Mouse (Mus musculus): ENCODE data around the gene Ccr6. TPM values are rescaled to one million over a fixed set of nuclear protein-coding genes. Genes with fewer than 3 reads are reported as not detected.

The Ccr6 gene
- polyA plus RNA-seq, 1 experiment from 2014 or later: not detected

DNA sequence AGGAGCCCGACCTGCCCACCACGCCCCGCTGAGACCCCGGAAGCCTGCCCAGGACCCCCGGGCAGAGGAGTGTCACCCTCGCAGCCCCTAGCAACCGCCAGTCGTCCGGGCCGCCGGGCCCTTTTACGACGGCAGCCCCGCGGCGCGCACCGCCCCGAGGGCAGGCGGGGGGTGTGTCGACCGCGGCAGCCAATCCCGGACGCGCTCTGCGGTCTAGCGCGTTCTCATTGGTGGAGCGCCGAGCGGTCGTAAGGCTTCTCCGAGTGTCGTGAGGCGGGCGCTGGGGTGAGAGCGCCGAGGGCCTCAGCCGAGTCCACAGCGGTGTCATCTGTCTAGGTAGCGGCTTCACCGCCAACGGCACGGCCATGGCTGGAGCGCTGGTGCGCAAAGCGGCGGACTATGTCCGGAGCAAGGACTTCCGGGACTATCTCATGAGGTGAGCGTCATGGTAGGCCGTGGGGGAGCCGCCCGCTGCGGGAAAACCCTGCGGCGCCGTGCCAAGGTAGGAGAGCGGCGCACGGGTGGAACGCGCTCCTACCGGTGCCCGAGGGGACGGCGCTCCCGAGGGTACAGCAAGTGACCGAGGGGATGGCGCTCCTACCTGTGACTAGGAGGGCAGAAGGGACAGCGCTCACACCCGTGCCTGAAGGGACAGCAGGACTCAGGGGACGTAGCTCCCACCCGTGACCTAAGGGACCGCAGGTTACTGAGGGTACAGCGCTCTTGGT, 47.8 kb downstream of the Ccr6 start:
- 0 out of 2 replicates have a peak, but pooled peaks cover 3% of the 10 kb centered on the region for H3K4me1 ChIP-seq (ENCODE audit: insufficient read depth)
- peak; percentile 55 for TF ChIP-seq CTCF (IDR thresholded peaks at IDR 0.05; ENCODE audit: low read depth)
- H3K4me2 ChIP-seq: peak overlapping the region; percentile 100
- WGBS: under 1% methylated on average over 75 of the region's 77 CpGs
- ATAC-seq (ENCODE audit: insufficient read depth) (peak; percentile 99), DNase-seq (peak; percentile 98)
- no peaks in the 10 kb centered on the region for H3K9me3 ChIP-seq (ENCODE audit: low read depth, low read length)
- H3K4me3 ChIP-seq (ENCODE audit: low read depth, low read length): peak overlapping the region; percentile 90
- no peaks in the 10 kb centered on the region for H3K36me3 ChIP-seq (ENCODE audit: insufficient read depth)
- H3K9ac ChIP-seq: peak overlapping the region; percentile 79
- peak overlapping the region; percentile 95 for H3K27ac ChIP-seq (ENCODE audit: low read depth)
- no peaks in the 10 kb centered on the region for H3K27me3 ChIP-seq (ENCODE audit: insufficient read depth, low read length)

DNA sequence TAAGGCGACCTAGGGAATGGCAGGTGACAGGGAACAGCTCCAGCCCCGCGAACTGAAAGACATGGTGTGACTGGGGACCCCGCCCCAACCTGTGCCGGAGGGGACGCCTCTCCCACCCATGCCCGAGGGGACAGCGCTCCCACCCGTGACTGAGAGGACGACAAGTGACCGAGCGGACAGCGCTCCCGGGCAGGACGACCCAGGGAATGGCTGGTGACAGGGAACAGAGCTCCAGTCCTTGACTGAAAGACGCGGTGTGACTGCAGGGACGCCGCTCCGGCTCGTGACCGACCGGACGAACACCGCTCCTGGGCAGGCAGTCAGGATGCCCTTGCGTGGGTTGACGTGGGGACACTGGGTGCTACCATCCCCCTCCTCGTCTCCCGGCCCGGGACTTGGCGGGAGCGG, 48.4 kb downstream of the Ccr6 start:
- under 1% methylated on average over 32 of the region's 32 CpGs for WGBS
- Histone ChIP-seq H3K4me1 (ENCODE audit: insufficient read depth) (0 out of 2 replicates have a peak, but pooled peaks cover 3% of the 10 kb centered on the region), H3K4me3 (ENCODE audit: low read depth, low read length) (peak overlapping the region; percentile 90), H3K27me3 (ENCODE audit: insufficient read depth, low read length) (no peaks in the 10 kb centered on the region), H3K4me2 (peak overlapping the region; percentile 100), H3K9ac (peak overlapping the region; percentile 79), H3K9me3 (ENCODE audit: low read depth, low read length) (no peaks in the 10 kb centered on the region), H3K36me3 (ENCODE audit: insufficient read depth) (no peaks in the 10 kb centered on the region), H3K27ac (ENCODE audit: low read depth) (no peak overlapping the region)
- ATAC-seq (ENCODE audit: insufficient read depth) (no peak; the same call in 1 of the 2 replicates), DNase-seq (peak; percentile 33)
- no peak for TF ChIP-seq CTCF (IDR thresholded peaks at IDR 0.05; ENCODE audit: low read depth)

DNA sequence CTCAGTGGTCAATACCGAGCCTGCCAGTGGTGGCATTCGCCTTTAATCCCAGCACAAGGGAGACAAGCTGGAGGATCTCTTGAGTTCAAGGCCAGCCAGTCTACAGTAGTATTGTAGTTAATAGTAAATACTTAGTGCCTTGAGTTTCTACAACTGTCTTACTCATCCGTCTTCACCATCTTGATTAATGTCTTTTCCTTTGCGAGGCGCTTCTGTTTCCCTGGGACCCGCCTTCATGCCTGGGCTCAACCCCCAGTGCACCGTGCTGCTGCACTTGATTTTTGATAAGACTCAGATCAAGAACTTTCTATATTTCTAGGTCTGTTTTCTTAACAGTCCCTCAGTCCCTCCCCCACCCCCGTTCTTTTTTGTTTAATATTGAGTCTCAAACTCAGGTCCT, 49.2 kb downstream of the Ccr6 start:
- H3K4me1 ChIP-seq (ENCODE audit: insufficient read depth): 0 out of 2 replicates have a peak, but pooled peaks cover 3% of the 10 kb centered on the region
- DNase-seq (no peak), ATAC-seq (ENCODE audit: insufficient read depth) (no peak)
- no peak for TF ChIP-seq CTCF (IDR thresholded peaks at IDR 0.05; ENCODE audit: low read depth)
- 29% methylated on average over 8 of the region's 8 CpGs for WGBS
- H3K9ac ChIP-seq: no peak overlapping the region; the same call in 1 of the 2 replicates
- H3K9me3 ChIP-seq (ENCODE audit: low read depth, low read length): no peaks in the 10 kb centered on the region
- peak overlapping the region; percentile 100 for H3K4me2 ChIP-seq
- no peaks in the 10 kb centered on the region for H3K36me3 ChIP-seq (ENCODE audit: insufficient read depth)
- peak overlapping the region; percentile 90 for H3K4me3 ChIP-seq (ENCODE audit: low read depth, low read length)
- H3K27me3 ChIP-seq (ENCODE audit: insufficient read depth, low read length): no peaks in the 10 kb centered on the region
- H3K27ac ChIP-seq (ENCODE audit: low read depth): no peak overlapping the region

DNA sequence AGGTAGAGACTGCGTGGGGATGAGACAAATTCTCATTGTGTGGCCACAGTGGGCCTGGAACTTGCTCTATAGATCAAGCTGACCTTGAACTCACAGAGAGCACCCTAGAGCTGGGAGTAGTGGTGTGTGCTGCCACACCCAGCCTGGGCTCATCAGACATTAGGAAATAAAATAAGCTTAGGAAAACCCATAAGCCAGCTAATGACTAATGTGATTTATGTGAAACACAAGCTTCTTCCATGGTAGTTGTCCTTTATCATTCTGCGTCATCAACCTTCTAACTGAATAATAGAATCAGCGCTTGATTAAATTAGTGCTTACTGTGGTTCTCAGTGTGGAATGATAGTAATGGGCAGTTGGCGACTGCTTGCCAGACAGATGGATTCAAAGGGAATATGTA, 51.1 kb downstream of the Ccr6 start:
- Histone ChIP-seq H3K36me3 (ENCODE audit: insufficient read depth) (no peaks in the 10 kb centered on the region), H3K27me3 (ENCODE audit: insufficient read depth, low read length) (no peaks in the 10 kb centered on the region), H3K4me1 (ENCODE audit: insufficient read depth) (0 out of 2 replicates have a peak, but pooled peaks cover 3% of the 10 kb centered on the region), H3K9me3 (ENCODE audit: low read depth, low read length) (no peaks in the 10 kb centered on the region), H3K9ac (no peak overlapping the region), H3K4me2 (no peak overlapping the region), H3K27ac (ENCODE audit: low read depth) (no peak overlapping the region), H3K4me3 (ENCODE audit: low read depth, low read length) (no peak overlapping the region)
- DNase-seq (no peak), ATAC-seq (ENCODE audit: insufficient read depth) (no peak)
- WGBS: 91% methylated on average over 4 of the region's 4 CpGs
- no peak for TF ChIP-seq CTCF (IDR thresholded peaks at IDR 0.05; ENCODE audit: low read depth)

DNA sequence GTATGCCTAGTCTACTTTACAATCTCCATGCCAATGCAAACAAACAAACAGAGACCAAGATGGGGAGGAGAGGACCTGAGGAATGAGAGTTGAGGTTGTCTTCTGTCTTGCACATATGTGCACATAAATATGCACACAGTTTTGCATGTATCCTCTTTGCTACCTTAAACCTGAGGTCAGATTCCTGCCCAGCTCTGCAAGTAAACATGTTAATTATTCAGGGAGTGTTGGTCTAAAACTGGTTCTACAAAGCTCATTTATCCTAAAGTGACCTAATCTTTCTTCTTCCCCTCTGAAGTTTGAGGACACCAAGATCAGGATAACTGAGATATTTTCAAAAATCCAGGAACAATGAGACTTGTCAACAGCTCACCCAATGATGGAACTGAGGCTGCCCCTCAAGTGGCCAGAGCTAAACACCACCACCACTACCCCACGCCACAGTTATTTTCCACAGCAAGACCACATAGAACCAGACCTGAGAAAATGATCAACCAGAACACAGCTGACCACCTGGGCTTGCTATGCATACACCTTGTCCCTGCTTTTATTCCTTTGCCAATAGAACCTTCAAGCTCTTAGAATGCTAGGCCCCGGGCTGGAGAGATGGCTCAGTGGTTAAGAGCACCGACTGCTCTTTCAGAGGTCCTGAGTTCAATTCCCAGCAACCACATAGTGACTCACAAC, 54.3 kb downstream of the Ccr6 start:
- Histone ChIP-seq H3K4me1 (ENCODE audit: insufficient read depth) (0 out of 2 replicates have a peak, but pooled peaks cover under 1% of the 10 kb centered on the region), H3K9me3 (ENCODE audit: low read depth, low read length) (no peaks in the 10 kb centered on the region), H3K27me3 (ENCODE audit: insufficient read depth, low read length) (no peaks in the 10 kb centered on the region), H3K36me3 (ENCODE audit: insufficient read depth) (no peaks in the 10 kb centered on the region), H3K27ac (ENCODE audit: low read depth) (no peak overlapping the region), H3K9ac (no peak overlapping the region), H3K4me2 (no peak overlapping the region), H3K4me3 (ENCODE audit: low read depth, low read length) (no peak overlapping the region)
- TF ChIP-seq CTCF (IDR thresholded peaks at IDR 0.05; ENCODE audit: low read depth): no peak
- DNase-seq (no peak), ATAC-seq (ENCODE audit: insufficient read depth) (no peak)
- WGBS: 93% methylated on average over 3 of the region's 3 CpGs

DNA sequence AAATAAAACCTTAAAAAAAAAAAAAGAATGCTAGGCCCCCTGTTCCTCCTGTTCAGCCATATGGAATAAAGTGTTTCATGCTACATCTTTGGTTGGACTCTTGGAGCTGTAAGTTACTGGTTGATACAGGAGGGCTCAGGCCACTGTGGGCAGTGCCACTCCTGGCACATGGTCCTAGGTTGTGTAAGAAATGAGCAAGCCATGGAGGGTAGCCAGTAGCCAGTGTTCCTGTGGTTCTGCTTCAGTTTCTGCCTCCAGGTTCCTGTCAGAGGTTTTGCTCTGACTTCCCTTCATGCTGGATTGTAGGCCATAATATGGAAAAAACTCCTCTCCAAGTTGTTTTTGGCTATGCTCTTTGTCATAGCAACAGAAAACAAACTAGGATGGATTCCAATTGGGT, 54.9 kb downstream of the Ccr6 start:
- DNase-seq (no peak), ATAC-seq (ENCODE audit: insufficient read depth) (no peak)
- H3K4me1 ChIP-seq (ENCODE audit: insufficient read depth): no peaks in the 10 kb centered on the region
- no peaks in the 10 kb centered on the region for H3K9me3 ChIP-seq (ENCODE audit: low read depth, low read length)
- H3K36me3 ChIP-seq (ENCODE audit: insufficient read depth): no peaks in the 10 kb centered on the region
- H3K4me2 ChIP-seq: no peak overlapping the region
- no peak for TF ChIP-seq CTCF (IDR thresholded peaks at IDR 0.05; ENCODE audit: low read depth)
- no peak overlapping the region for H3K9ac ChIP-seq
- H3K27me3 ChIP-seq (ENCODE audit: insufficient read depth, low read length): no peaks in the 10 kb centered on the region
- H3K4me3 ChIP-seq (ENCODE audit: low read depth, low read length): no peak overlapping the region
- no peak overlapping the region for H3K27ac ChIP-seq (ENCODE audit: low read depth)

DNA sequence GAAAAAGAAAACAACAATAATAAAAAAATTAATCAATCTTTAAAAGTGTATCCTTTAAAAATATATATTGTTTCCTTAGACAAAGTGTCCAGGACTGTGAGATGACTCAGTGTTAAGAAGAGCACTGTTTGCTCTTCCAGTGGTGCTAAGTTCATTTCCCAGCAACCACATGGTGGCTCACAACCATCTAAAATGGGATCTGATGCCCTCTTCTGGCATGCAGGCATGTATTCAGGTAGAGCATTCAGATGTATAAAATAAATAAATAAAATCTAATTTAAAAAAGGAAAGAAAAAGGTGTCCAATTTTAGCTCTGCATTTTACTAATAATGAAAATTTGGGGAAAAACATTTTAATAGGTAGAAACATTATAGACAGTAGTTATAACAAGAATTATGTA, 60.0 kb downstream of the Ccr6 start:
- Histone ChIP-seq H3K27ac (ENCODE audit: low read depth) (no peak overlapping the region), H3K9ac (no peak overlapping the region), H3K4me2 (no peak overlapping the region), H3K9me3 (ENCODE audit: low read depth, low read length) (no peaks in the 10 kb centered on the region), H3K36me3 (ENCODE audit: insufficient read depth) (peaks cover 13% of the 10 kb centered on the region; the same call in 1 of the 2 replicates), H3K4me1 (ENCODE audit: insufficient read depth) (no peaks in the 10 kb centered on the region), H3K4me3 (ENCODE audit: low read depth, low read length) (no peak overlapping the region), H3K27me3 (ENCODE audit: insufficient read depth, low read length) (no peaks in the 10 kb centered on the region)
- no peak for DNase-seq
- TF ChIP-seq CTCF (IDR thresholded peaks at IDR 0.05; ENCODE audit: low read depth): no peak
- no peak for ATAC-seq (ENCODE audit: insufficient read depth)

All from lung, embryonic 14.5 days (tissue).